Mouse (Mus musculus): ENCODE results near the gene Mtfmt.

The Mtfmt gene

GRCm38 (mm10) chr9:65435671-65436301, at the start of gene Mtfmt:
TSS of gene Mtfmt (plus strand) at chr9:65435782.
- peak; percentile 84 for DNase-seq (ENCODE audit: low read depth, low spot score)

GRCm38 (mm10) chr9:65386373-65387140, 49.0 kb upstream of the Mtfmt start:
- DNase-seq (ENCODE audit: low read depth, low spot score), result no peak

GRCm38 (mm10) chr9:65390752-65391612, 44.6 kb upstream of the Mtfmt start:
- DNase-seq (ENCODE audit: low read depth, low spot score), result no peak

GRCm38 (mm10) chr9:65391613-65391964, 44.0 kb upstream of the Mtfmt start, which contains the start of gene Kbtbd13:
TSS of gene Kbtbd13 (minus strand) at chr9:65391652.
- DNase-seq (ENCODE audit: low read depth, low spot score), result peak; percentile 88

- DNase-seq (ENCODE audit: low read depth, low spot score), result no peak
Measured at GRCm38 (mm10) chr9:65392638-65393364, 42.8 kb upstream of the Mtfmt start.

- no peak for DNase-seq (ENCODE audit: low read depth, low spot score)
Measured at GRCm38 (mm10) chr9:65393606-65394005, 42.0 kb upstream of the Mtfmt start.

GRCm38 (mm10) chr9:65394360-65394759, 41.2 kb upstream of the Mtfmt start:
- no peak for DNase-seq (ENCODE audit: low read depth, low spot score)

- DNase-seq (ENCODE audit: low read depth, low spot score), result no peak
Measured at GRCm38 (mm10) chr9:65398279-65398678, 37.3 kb upstream of the Mtfmt start, which contains the start of gene Rasl12. TSS of gene Rasl12 (plus strand) at chr9:65398506.

GRCm38 (mm10) chr9:65399934-65400333, 35.6 kb upstream of the Mtfmt start:
- DNase-seq (ENCODE audit: low read depth, low spot score), result no peak

- DNase-seq (ENCODE audit: low read depth, low spot score), result peak; percentile 89
Measured at GRCm38 (mm10) chr9:65404331-65405183, 31.0 kb upstream of the Mtfmt start.

- DNase-seq (ENCODE audit: low read depth, low spot score), result no peak
Measured at GRCm38 (mm10) chr9:65405184-65405449, 30.5 kb upstream of the Mtfmt start.

- no peak for DNase-seq (ENCODE audit: low read depth, low spot score)
Measured at GRCm38 (mm10) chr9:65407327-65407726, 28.3 kb upstream of the Mtfmt start.

GRCm38 (mm10) chr9:65407861-65408260, 27.7 kb upstream of the Mtfmt start:
- no peak for DNase-seq (ENCODE audit: low read depth, low spot score)

- no peak for DNase-seq (ENCODE audit: low read depth, low spot score)
Measured at GRCm38 (mm10) chr9:65408871-65409295, 26.7 kb upstream of the Mtfmt start.

GRCm38 (mm10) chr9:65410378-65410777, 25.2 kb upstream of the Mtfmt start:
- no peak for DNase-seq (ENCODE audit: low read depth, low spot score)

- no peak for DNase-seq (ENCODE audit: low read depth, low spot score)
Measured at GRCm38 (mm10) chr9:65411326-65411725, 24.3 kb upstream of the Mtfmt start.

- no peak for DNase-seq (ENCODE audit: low read depth, low spot score)
Measured at GRCm38 (mm10) chr9:65417738-65418137, 17.8 kb upstream of the Mtfmt start.

- DNase-seq (ENCODE audit: low read depth, low spot score), result no peak
Measured at GRCm38 (mm10) chr9:65419633-65420032, 15.9 kb upstream of the Mtfmt start.

- no peak for DNase-seq (ENCODE audit: low read depth, low spot score)
Measured at GRCm38 (mm10) chr9:65422760-65423501, 12.7 kb upstream of the Mtfmt start, which contains the start of gene Slc51b. TSS of gene Slc51b (minus strand) at chr9:65422955.

- no peak for DNase-seq (ENCODE audit: low read depth, low spot score)
Measured at GRCm38 (mm10) chr9:65424393-65424792, 11.2 kb upstream of the Mtfmt start.
